Mouse (Mus musculus): ENCODE measurements around the gene Tifab.
A peak's percentile ranks its signal among the peaks of the same experiment; 100 is the strongest.

- no peak for TF ChIP-seq POLR2A (IDR thresholded peaks at IDR 0.05; ENCODE audit: control insufficient read depth, low read depth, low read length)
- TF ChIP-seq CTCF (IDR thresholded peaks at IDR 0.05; ENCODE audit: control insufficient read depth, insufficient read depth, insufficient replicate concordance, low read depth, low read length): peak; percentile 28; the same call in 1 of the 2 replicates
These were observed 33.2 kb downstream of the Tifab start for GRCm38 (mm10) chr13:56145523-56145922.
